Mouse (Mus musculus) embryonic stem cell, embryonic (primary cell): ENCODE measurements at regions not wholly inside any gene's neighbourhood (a gene's known extent, or its start where the extent isn't known, plus 50 kb on each side); places are given as distances from the start of the nearest gene placed in this dataset.

Experiments
- CTCF ChIA-PET, 4 experiments: fragments of 300-600 bp in 2 of 4; fragments of 350-600 bp in 2 of 4; sonication (Branson Sonifier 250); formaldehyde crosslinking; loops; one replicate each; lab custom pipeline; 2022; ENCODE audit warnings: inconsistent platforms in 2 of 4; lab: Charles Lee
- POLR2A ChIA-PET, 4 experiments: fragments of 300-600 bp in 2 of 4; fragments of 350-600 bp in 2 of 4; sonication (Branson Sonifier 250); formaldehyde crosslinking; loops; one replicate each; lab custom pipeline; 2022; ENCODE audit warnings: antibody characterized with exemption in 4 of 4, inconsistent platforms in 1 of 4; lab: Charles Lee

GRCm38 (mm10) chr8:17782650-17783049 lies 1195.4 kb downstream of the Defb40 start:
- POLR2A ChIA-PET = no interaction called here
- CTCF ChIA-PET = no interaction called here

- CTCF ChIA-PET = no interaction called here
- POLR2A ChIA-PET = interaction anchor here in 1 of 4 experiments (0.7 kb wide), 1 partner anchor 331 kb away, joined by 5 read pairs; no protein-coding TSS in a partner anchor
These were observed 1196.3 kb downstream of the Defb40 start for GRCm38 (mm10) chr8:17781559-17782283.

- ChIA-PET CTCF (no interaction called here), POLR2A (no interaction called here)
These were observed 1202.6 kb downstream of the Defb40 start for GRCm38 (mm10) chr8:17775411-17775810.

- ChIA-PET POLR2A (interaction anchor here in 1 of 4 experiments (0.6 kb wide), 1 partner anchor 19 kb away, joined by 3 read pairs; no protein-coding TSS in a partner anchor), CTCF (no interaction called here)
These were observed 1204.7 kb downstream of the Defb40 start for GRCm38 (mm10) chr8:17773311-17773710.

GRCm38 (mm10) chr8:17767441-17768007 lies 1210.5 kb downstream of the Defb40 start:
- CTCF ChIA-PET = no interaction called here
- POLR2A ChIA-PET = no interaction called here

GRCm38 (mm10) chr8:17724672-17725071 lies 1253.4 kb downstream of the Defb40 start:
- ChIA-PET CTCF (no interaction called here), POLR2A (no interaction called here)

- CTCF ChIA-PET = interaction anchor here in 1 of 4 experiments (0.8 kb wide), 1 partner anchor 135 kb away, joined by 3 read pairs; no protein-coding TSS in a partner anchor
- POLR2A ChIA-PET = no interaction called here
These were observed 1268.9 kb downstream of the Defb40 start for GRCm38 (mm10) chr8:17709162-17709561.

- CTCF ChIA-PET = no interaction called here
- POLR2A ChIA-PET = no interaction called here
These were observed 1269.6 kb downstream of the Defb40 start for GRCm38 (mm10) chr8:17708409-17708808.

GRCm38 (mm10) chr8:17704289-17704688 lies 1273.8 kb downstream of the Defb40 start:
- CTCF ChIA-PET = no interaction called here
- POLR2A ChIA-PET = no interaction called here

GRCm38 (mm10) chr8:17700362-17700761 lies 1277.7 kb downstream of the Defb40 start:
- CTCF ChIA-PET = interaction anchor here in 1 of 4 experiments (0.6 kb wide), 1 partner anchor 99 kb away, joined by 3 read pairs; no protein-coding TSS in a partner anchor
- POLR2A ChIA-PET = interaction anchor here in 1 of 4 experiments (0.6 kb wide), 1 partner anchor 411 kb away, joined by 10 read pairs; no protein-coding TSS in a partner anchor

- CTCF ChIA-PET = no interaction called here
- POLR2A ChIA-PET = no interaction called here
These were observed 1287.8 kb downstream of the Defb40 start for GRCm38 (mm10) chr8:17690074-17690848.

GRCm38 (mm10) chr8:17689641-17690040 lies 1288.4 kb downstream of the Defb40 start:
- ChIA-PET POLR2A (no interaction called here), CTCF (no interaction called here)

- ChIA-PET CTCF (no interaction called here), POLR2A (no interaction called here)
These were observed 1291.0 kb downstream of the Defb40 start for GRCm38 (mm10) chr8:17687084-17687483.

GRCm38 (mm10) chr8:17664371-17665141 lies 1313.5 kb downstream of the Defb40 start:
- ChIA-PET POLR2A (no interaction called here), CTCF (no interaction called here)

GRCm38 (mm10) chr8:17659753-17660361 lies 1318.2 kb downstream of the Defb40 start:
- CTCF ChIA-PET = no interaction called here
- POLR2A ChIA-PET = interaction anchor here in 1 of 4 experiments (0.5 kb wide), 1 partner anchor 640 kb away, joined by 3 read pairs; no protein-coding TSS in a partner anchor

GRCm38 (mm10) chr8:17653786-17654185 lies 1324.3 kb downstream of the Defb40 start:
- ChIA-PET POLR2A (no interaction called here), CTCF (no interaction called here)

- ChIA-PET POLR2A (no interaction called here), CTCF (no interaction called here)
These were observed 1330.5 kb downstream of the Defb40 start for GRCm38 (mm10) chr8:17647559-17647958.

GRCm38 (mm10) chr8:17621109-17621508 lies 1356.9 kb downstream of the Defb40 start:
- ChIA-PET POLR2A (interaction anchor here in 1 of 4 experiments (0.7 kb wide), 1 partner anchor 72 kb away, joined by 4 read pairs; no protein-coding TSS in a partner anchor), CTCF (no interaction called here)

- CTCF ChIA-PET = no interaction called here
- POLR2A ChIA-PET = no interaction called here
These were observed 1359.2 kb downstream of the Defb40 start for GRCm38 (mm10) chr8:17618846-17619245.
